ENCODE assay signal across 8 mouse cellular contexts in the genomic region with DNA sequence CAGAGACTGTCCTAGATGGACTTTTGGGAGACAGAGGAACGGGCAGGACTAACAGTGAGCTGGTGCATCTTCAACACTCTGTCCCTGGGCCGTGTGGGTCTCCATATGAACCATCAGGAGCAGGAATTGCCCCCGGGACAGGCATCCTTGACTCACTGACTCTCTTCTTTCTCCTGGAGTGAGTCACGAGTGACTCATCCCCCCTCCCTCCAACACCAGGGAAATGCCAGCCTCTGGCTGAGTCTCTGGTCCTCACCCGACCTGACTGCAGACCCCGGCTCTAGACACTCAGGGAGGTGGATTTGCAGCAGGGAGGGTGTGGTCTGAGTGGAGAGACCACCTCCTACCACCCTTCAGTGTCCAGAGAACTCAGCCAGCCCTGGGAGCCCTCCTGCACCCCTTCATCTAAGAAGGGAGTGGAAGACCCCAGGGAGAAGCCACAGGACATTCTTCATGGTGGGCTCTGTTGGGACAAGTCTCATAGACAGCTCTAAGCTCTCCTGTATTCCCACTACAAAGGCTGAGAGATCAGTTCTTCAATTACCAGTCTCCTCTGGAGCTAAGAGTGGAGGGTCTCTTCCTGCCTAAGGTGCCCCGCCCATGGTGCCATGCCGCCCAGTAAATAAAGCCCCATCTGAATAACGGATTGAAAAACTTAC. TPM values are rescaled to one million over a fixed set of nuclear protein-coding genes. Genes with fewer than 3 reads are reported as not detected.
A peak's percentile ranks its signal among the peaks of the same experiment; 100 is the strongest.
DNase-seq lines count a peak whose midpoint lies in the region; ATAC-seq and TF ChIP-seq lines count a peak whose summit lies in the region.

No protein-coding gene starts in this region.

- no peaks in the 10 kb centered on the region for H3K4me1 ChIP-seq in liver, adult 2 months (ENCODE audit: control insufficient read depth, insufficient read depth, low read length)
- H3K4me1 ChIP-seq in limb, embryonic 13.5 days: peaks cover 64% of the 10 kb centered on the region

- DNase-seq in liver, adult 2 months (ENCODE audit: extremely low read depth, low read depth, low spot score): no peak
- no peak for DNase-seq in liver
- peak; percentile 91 to 94 for DNase-seq in adrenal gland, adult (ENCODE audit: inconsistent age in 2 of 2, low spot score in 1 of 2)
- peak; percentile 61 to 68 for DNase-seq in heart, adult 18-20 months
- peak; percentile 13 for DNase-seq in splenic B cell, adult 2 months (ENCODE audit: low read depth, low spot score)
- DNase-seq in embryo, embryonic 10.5 days (ENCODE audit: low spot score): no peak

- ATAC-seq in limb, embryonic 13.5 days (ENCODE audit: low FRiP score, low read depth): no peak
- ATAC-seq in cerebellum, adult (ENCODE audit: insufficient number of reproducible peaks, low FRiP score, low TSS enrichment): no peak

- peak overlapping the region; percentile 43 for H3K4me3 ChIP-seq in liver, adult 2 months (ENCODE audit: insufficient read depth, low read depth, low read length)
- peak overlapping the region; percentile 54 for H3K4me3 ChIP-seq in limb, embryonic 13.5 days

- TF ChIP-seq POLR2A in liver, adult 2 months (IDR thresholded peaks at IDR 0.05; ENCODE audit: extremely low read depth, insufficient read depth, low read length): no peak

- H3K27ac ChIP-seq in liver, adult 2 months (replicated peaks; ENCODE audit: insufficient read depth, low read depth, low read length): peak overlapping the region; percentile 49
- H3K27ac ChIP-seq in limb, embryonic 13.5 days: peak overlapping the region; percentile 94

- H3K9me3 ChIP-seq in limb, embryonic 13.5 days: peaks cover 8% of the 10 kb centered on the region; the same call in 1 of the 2 replicates

- peak overlapping the region; percentile 75 for H3K4me2 ChIP-seq in limb, embryonic 13.5 days (replicated peaks)

- no peaks in the 10 kb centered on the region; the same call in 1 of the 2 replicates for H3K36me3 ChIP-seq in liver, adult 2 months (ENCODE audit: control insufficient read depth, insufficient read depth, low read length)
- H3K36me3 ChIP-seq in limb, embryonic 13.5 days: peaks cover 9% of the 10 kb centered on the region
- H3K36me3 ChIP-seq in splenic B cell, adult 2 months (ENCODE audit: control insufficient read depth, insufficient read depth, low read length, poor library complexity, severe bottlenecking): peaks cover 9% of the 10 kb centered on the region; the same call in 1 of the 2 replicates

- no peaks in the 10 kb centered on the region for H3K27me3 ChIP-seq in liver, adult 2 months (ENCODE audit: control insufficient read depth, insufficient read depth, low read length)
- no peaks in the 10 kb centered on the region for H3K27me3 ChIP-seq in limb, embryonic 13.5 days
- H3K27me3 ChIP-seq in splenic B cell, adult 2 months (ENCODE audit: control insufficient read depth, insufficient read depth, low read length, poor library complexity, severe bottlenecking): no peaks in the 10 kb centered on the region

- TF ChIP-seq CTCF in liver, adult 2 months (IDR thresholded peaks at IDR 0.05; ENCODE audit: low read depth, low read length): no peak

- peak overlapping the region; percentile 48 for H3K9ac ChIP-seq in liver, adult 2 months (ENCODE audit: low read depth, low read length)
- peak overlapping the region; percentile 75 for H3K9ac ChIP-seq in limb, embryonic 13.5 days

- 53% methylated on average over 9 of the region's 9 CpGs for WGBS in liver, adult 2 months
- 37% methylated on average over 9 of the region's 9 CpGs for WGBS in limb, embryonic 13.5 days

- no peaks in the 10 kb centered on the region for H3K79me2 ChIP-seq in liver, adult 2 months (ENCODE audit: control insufficient read depth, insufficient read depth, low read length)

RNA-seq across cellular contexts. Expression of gene Emp3, which starts 0.5 kb away (rescaled TPM):
- total RNA-seq in liver, adult 2 months (2014; rRNA removed): 2.1 and 3.6 TPM in 2 replicates
- polyA plus RNA-seq in liver, adult 2 months (2012; rRNA removed): 8.5 and 13.6 TPM in 2 replicates
- 10 to 100 TPM; 19.1 to 25.0 TPM for total RNA-seq in heart, adult 18-20 months (2021)
- polyA plus RNA-seq in limb, embryonic 13.5 days (2015; fragmentation: Nextera tagmentation; extraction: Ambion mirVana): 181 and 186 TPM in 2 replicates

RNA-seq across cellular contexts. Expression of gene Ccdc114, which starts 3.2 kb away (rescaled TPM):
- total RNA-seq in liver, adult 2 months (2014; rRNA removed): 0.18 TPM in 1 of 2 replicates, not detected in the other
- polyA plus RNA-seq in liver, adult 2 months (2012; rRNA removed): 0.06 and 0.32 TPM in 2 replicates
- 1 to 10 TPM in 1 of 2 experiments, under 1 TPM in 1; 0.89 to 1.3 TPM for total RNA-seq in heart, adult 18-20 months (2021)
- polyA plus RNA-seq in limb, embryonic 13.5 days (2015; fragmentation: Nextera tagmentation; extraction: Ambion mirVana): 4.1 and 4.8 TPM in 2 replicates

RNA-seq across cellular contexts. Expression of gene Tmem143, which starts 24.0 kb away (rescaled TPM):
- total RNA-seq in liver, adult 2 months (2014; rRNA removed): 16.6 and 27.7 TPM in 2 replicates
- 53.7 and 59.5 TPM in 2 replicates for polyA plus RNA-seq in liver, adult 2 months (2012; rRNA removed)
- total RNA-seq in heart, adult 18-20 months (2021): 100 to 1,000 TPM; 124 to 125 TPM
- 4.9 and 5.2 TPM in 2 replicates for polyA plus RNA-seq in limb, embryonic 13.5 days (2015; fragmentation: Nextera tagmentation; extraction: Ambion mirVana)

RNA-seq across cellular contexts. Expression of gene Syngr4, which starts 24.2 kb away (rescaled TPM):
- total RNA-seq in liver, adult 2 months (2014; rRNA removed): not detected in 2 replicates
- 0.12 TPM in 1 of 2 replicates, not detected in the other for polyA plus RNA-seq in liver, adult 2 months (2012; rRNA removed)
- total RNA-seq in heart, adult 18-20 months (2021): not detected
- polyA plus RNA-seq in limb, embryonic 13.5 days (2015; fragmentation: Nextera tagmentation; extraction: Ambion mirVana): 0.43 and 0.46 TPM in 2 replicates

RNA-seq across cellular contexts. Expression of gene Grin2d, which starts 42.5 kb away (rescaled TPM):
- total RNA-seq in liver, adult 2 months (2014; rRNA removed): under 0.01 and 0.07 TPM in 2 replicates
- polyA plus RNA-seq in liver, adult 2 months (2012; rRNA removed): 0.19 and 0.20 TPM in 2 replicates
- total RNA-seq in heart, adult 18-20 months (2021): 1 to 10 TPM; 1.4 to 1.5 TPM
- 0.43 and 0.59 TPM in 2 replicates for polyA plus RNA-seq in limb, embryonic 13.5 days (2015; fragmentation: Nextera tagmentation; extraction: Ambion mirVana)

Comparison
In these comparisons a context has a peak if more than half of its experiments do, and no peak if none do; other contexts are left out.
1. DNase-seq: peak in adrenal gland, adult (2 of 2), heart, adult 18-20 months (2 of 2) and splenic B cell, adult 2 months (single experiment); none in liver, adult 2 months (single experiment), liver (single experiment) and embryo, embryonic 10.5 days (single experiment).